Mouse (Mus musculus) spleen, adult 2 months (tissue): ENCODE data around the gene Polr3e.
"Not testable (repeated sequence)": the region's sequence is repeated elsewhere in the genome, so short reads cannot be mapped to it uniquely, and the experiment has no call there.

Experiments
- CTCF ChIP-seq: fragments of 200-500 bp; IDR thresholded peaks from 2 replicates; pipeline ENCODE4 v1.5.1; 2011; ENCODE audit warnings: mild to moderate bottlenecking, inconsistent platforms; ENCODE audit not compliant: insufficient read depth, insufficient read length, insufficient replicate concordance; ENCODE audit errors: extremely low read depth
- POLR2A ChIP-seq: fragments of 200-500 bp; IDR thresholded peaks from 2 replicates; pipeline ENCODE4 v1.6.1; 2011; ENCODE audit warnings: low read depth, low read length, inconsistent platforms

DNA sequence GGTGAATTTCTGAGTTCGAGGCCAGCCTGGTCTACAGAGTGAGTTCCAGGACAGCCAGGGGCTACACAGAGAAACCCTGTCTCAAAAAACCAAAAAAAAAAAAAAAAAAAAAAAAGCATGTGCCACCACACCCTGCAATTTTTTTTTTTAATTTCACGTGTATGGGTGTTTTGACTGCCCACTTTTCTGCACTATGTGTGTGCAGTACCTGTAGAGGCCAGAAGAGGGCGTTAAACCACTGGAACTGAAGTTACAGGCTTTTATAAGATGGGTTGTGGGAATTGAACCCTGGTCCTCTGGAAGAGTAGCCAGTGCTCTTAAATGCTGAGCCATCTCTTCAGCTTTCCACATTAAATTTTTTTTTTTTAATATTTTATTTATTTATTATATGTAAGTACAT, 7.4 kb upstream of the Polr3e start:
- TF ChIP-seq CTCF, POLR2A: not testable (repeated sequence)
